Mouse (Mus musculus) brain, embryonic 18.5 days (tissue): ENCODE results near the gene Slc12a3.
"Not testable (repeated sequence)": the region's sequence is repeated elsewhere in the genome, so short reads cannot be mapped to it uniquely, and the experiment has no call there.

Experiments
- DNase-seq: peaks from one replicate; pipeline ENCODE4 v3.0.0-alpha.2; 2012; ENCODE audit warnings: low read depth, low spot score

Slc12a3 gene

GRCm38 (mm10) chr8:94399361-94399953 is 70.5 kb downstream of the Slc12a3 start:
- no peak for DNase-seq

GRCm38 (mm10) chr8:94399957-94400356 is 71.0 kb downstream of the Slc12a3 start:
- not testable (repeated sequence) for DNase-seq

GRCm38 (mm10) chr8:94408443-94409080 is 79.6 kb downstream of the Slc12a3 start:
- no peak for DNase-seq

- no peak for DNase-seq
These were observed 80.5 kb downstream of the Slc12a3 start for GRCm38 (mm10) chr8:94409523-94409922.

- no peak for DNase-seq
These were observed 83.5 kb downstream of the Slc12a3 start for GRCm38 (mm10) chr8:94412518-94412917.

- DNase-seq, result no peak
These were observed 84.5 kb downstream of the Slc12a3 start for GRCm38 (mm10) chr8:94413509-94413908.

- no peak for DNase-seq
These were observed 86.2 kb downstream of the Slc12a3 start for GRCm38 (mm10) chr8:94415218-94415617.
